Mouse (Mus musculus): ENCODE data around the gene 4931414P19Rik. TPM values are rescaled to one million over a fixed set of nuclear protein-coding genes. Genes with fewer than 3 reads are reported as not detected.

The 4931414P19Rik gene
- polyA plus RNA-seq, 1 experiment = 2.1 TPM

- Histone ChIP-seq H3K27me3 (ENCODE audit: control insufficient read depth, insufficient read depth, low read length) (no peaks in the 10 kb centered on the region), H3K27ac (ENCODE audit: control insufficient read depth, insufficient read depth, low read depth, low read length) (no peak overlapping the region), H3K36me3 (ENCODE audit: control insufficient read depth, insufficient read depth, low read length) (no peaks in the 10 kb centered on the region), H3K4me3 (ENCODE audit: control insufficient read depth, low read depth, low read length) (no peak overlapping the region), H3K4me1 (ENCODE audit: control insufficient read depth, insufficient read depth, low read length) (peaks cover 3% of the 10 kb centered on the region)
- no peak for TF ChIP-seq CTCF (IDR thresholded peaks at IDR 0.05; ENCODE audit: control insufficient read depth, insufficient read depth, insufficient replicate concordance, low read depth, low read length)
- no peak for TF ChIP-seq POLR2A (IDR thresholded peaks at IDR 0.05; ENCODE audit: control insufficient read depth, low read depth, low read length)
Observed at GRCm38 (mm10) chr14:54610648-54611047, 4.9 kb upstream of the 4931414P19Rik start.

- H3K36me3 ChIP-seq (ENCODE audit: control insufficient read depth, insufficient read depth, low read length) = no peaks in the 10 kb centered on the region
- TF ChIP-seq POLR2A (IDR thresholded peaks at IDR 0.05; ENCODE audit: control insufficient read depth, low read depth, low read length) (no peak), CTCF (IDR thresholded peaks at IDR 0.05; ENCODE audit: control insufficient read depth, insufficient read depth, insufficient replicate concordance, low read depth, low read length) (no peak)
- no peaks in the 10 kb centered on the region for H3K27me3 ChIP-seq (ENCODE audit: control insufficient read depth, insufficient read depth, low read length)
- H3K4me3 ChIP-seq (ENCODE audit: control insufficient read depth, low read depth, low read length) = no peak overlapping the region
- peaks cover 3% of the 10 kb centered on the region for H3K4me1 ChIP-seq (ENCODE audit: control insufficient read depth, insufficient read depth, low read length)
- no peak overlapping the region; the same call in 1 of the 2 replicates for H3K27ac ChIP-seq (ENCODE audit: control insufficient read depth, insufficient read depth, low read depth, low read length)
Observed at GRCm38 (mm10) chr14:54609962-54610361, 4.2 kb upstream of the 4931414P19Rik start.

GRCm38 (mm10) chr14:54609245-54609644 is 3.5 kb upstream of the 4931414P19Rik start:
- Histone ChIP-seq H3K36me3 (ENCODE audit: control insufficient read depth, insufficient read depth, low read length) (no peaks in the 10 kb centered on the region), H3K4me1 (ENCODE audit: control insufficient read depth, insufficient read depth, low read length) (peaks cover 3% of the 10 kb centered on the region), H3K4me3 (ENCODE audit: control insufficient read depth, low read depth, low read length) (no peak overlapping the region), H3K27me3 (ENCODE audit: control insufficient read depth, insufficient read depth, low read length) (no peaks in the 10 kb centered on the region), H3K27ac (ENCODE audit: control insufficient read depth, insufficient read depth, low read depth, low read length) (no peak overlapping the region)
- TF ChIP-seq CTCF (IDR thresholded peaks at IDR 0.05; ENCODE audit: control insufficient read depth, insufficient read depth, insufficient replicate concordance, low read depth, low read length) (no peak), POLR2A (IDR thresholded peaks at IDR 0.05; ENCODE audit: control insufficient read depth, low read depth, low read length) (no peak)

GRCm38 (mm10) chr14:54607226-54607625 is 1.4 kb upstream of the 4931414P19Rik start:
- Histone ChIP-seq H3K4me3 (ENCODE audit: control insufficient read depth, low read depth, low read length) (no peak overlapping the region), H3K27me3 (ENCODE audit: control insufficient read depth, insufficient read depth, low read length) (no peaks in the 10 kb centered on the region), H3K36me3 (ENCODE audit: control insufficient read depth, insufficient read depth, low read length) (no peaks in the 10 kb centered on the region), H3K27ac (ENCODE audit: control insufficient read depth, insufficient read depth, low read depth, low read length) (no peak overlapping the region), H3K4me1 (ENCODE audit: control insufficient read depth, insufficient read depth, low read length) (peaks cover 5% of the 10 kb centered on the region)
- TF ChIP-seq CTCF (IDR thresholded peaks at IDR 0.05; ENCODE audit: control insufficient read depth, insufficient read depth, insufficient replicate concordance, low read depth, low read length) = no peak
- no peak for TF ChIP-seq POLR2A (IDR thresholded peaks at IDR 0.05; ENCODE audit: control insufficient read depth, low read depth, low read length)

- H3K4me1 ChIP-seq (ENCODE audit: control insufficient read depth, insufficient read depth, low read length) = peaks cover 5% of the 10 kb centered on the region
- H3K27me3 ChIP-seq (ENCODE audit: control insufficient read depth, insufficient read depth, low read length) = no peaks in the 10 kb centered on the region
- TF ChIP-seq CTCF (IDR thresholded peaks at IDR 0.05; ENCODE audit: control insufficient read depth, insufficient read depth, insufficient replicate concordance, low read depth, low read length) (no peak), POLR2A (IDR thresholded peaks at IDR 0.05; ENCODE audit: control insufficient read depth, low read depth, low read length) (no peak)
- peak overlapping the region; percentile 88 for H3K4me3 ChIP-seq (ENCODE audit: control insufficient read depth, low read depth, low read length)
- H3K27ac ChIP-seq (ENCODE audit: control insufficient read depth, insufficient read depth, low read depth, low read length) = peak overlapping the region; percentile 97
- H3K36me3 ChIP-seq (ENCODE audit: control insufficient read depth, insufficient read depth, low read length) = no peaks in the 10 kb centered on the region
Observed at GRCm38 (mm10) chr14:54603686-54604085, 2.1 kb downstream of the 4931414P19Rik start.

GRCm38 (mm10) chr14:54603038-54603654 is 2.6 kb downstream of the 4931414P19Rik start:
- no peaks in the 10 kb centered on the region for H3K27me3 ChIP-seq (ENCODE audit: control insufficient read depth, insufficient read depth, low read length)
- H3K36me3 ChIP-seq (ENCODE audit: control insufficient read depth, insufficient read depth, low read length) = no peaks in the 10 kb centered on the region
- TF ChIP-seq CTCF (IDR thresholded peaks at IDR 0.05; ENCODE audit: control insufficient read depth, insufficient read depth, insufficient replicate concordance, low read depth, low read length) = no peak
- peak; percentile 68; the same call in 1 of the 2 replicates for TF ChIP-seq POLR2A (IDR thresholded peaks at IDR 0.05; ENCODE audit: control insufficient read depth, low read depth, low read length)
- peak overlapping the region; percentile 97 for H3K27ac ChIP-seq (ENCODE audit: control insufficient read depth, insufficient read depth, low read depth, low read length)
- H3K4me1 ChIP-seq (ENCODE audit: control insufficient read depth, insufficient read depth, low read length) = peaks cover 5% of the 10 kb centered on the region
- H3K4me3 ChIP-seq (ENCODE audit: control insufficient read depth, low read depth, low read length) = peak overlapping the region; percentile 88

GRCm38 (mm10) chr14:54602613-54603012 is 3.2 kb downstream of the 4931414P19Rik start:
- no peak for TF ChIP-seq CTCF (IDR thresholded peaks at IDR 0.05; ENCODE audit: control insufficient read depth, insufficient read depth, insufficient replicate concordance, low read depth, low read length)
- H3K36me3 ChIP-seq (ENCODE audit: control insufficient read depth, insufficient read depth, low read length) = no peaks in the 10 kb centered on the region
- peaks cover 5% of the 10 kb centered on the region for H3K4me1 ChIP-seq (ENCODE audit: control insufficient read depth, insufficient read depth, low read length)
- H3K27ac ChIP-seq (ENCODE audit: control insufficient read depth, insufficient read depth, low read depth, low read length) = peak overlapping the region; percentile 90; the same call in 1 of the 2 replicates
- no peaks in the 10 kb centered on the region for H3K27me3 ChIP-seq (ENCODE audit: control insufficient read depth, insufficient read depth, low read length)
- no peak overlapping the region for H3K4me3 ChIP-seq (ENCODE audit: control insufficient read depth, low read depth, low read length)

Measured in testis, adult 2 months (tissue).